Mouse (Mus musculus): ENCODE measurements around the gene Lims1.

GRCm38 (mm10) chr10:58459896-58460295 is 136.6 kb downstream of the Lims1 start:
- TF ChIP-seq TAL1 (IDR thresholded peaks at IDR 0.05; ENCODE audit: low read length) (no peak), GATA1 (IDR thresholded peaks at IDR 0.05; ENCODE audit: low read length) (no peak)
